Mouse (Mus musculus) liver (tissue): ENCODE results near the gene Ubap2l.

Experiments used
- DNase-seq: peaks from one replicate; pipeline ENCODE4 v3.0.0-alpha.2; 2020; ENCODE audit warnings: mixed read lengths

Gene Ubap2l

GRCm38 (mm10) chr3:90065553-90065952 lies 13.1 kb upstream of the Ubap2l start:
- DNase-seq, result peak; percentile 54

GRCm38 (mm10) chr3:90064383-90064782 lies 12.0 kb upstream of the Ubap2l start:
- DNase-seq, result no peak

GRCm38 (mm10) chr3:90062539-90062938 lies 10.1 kb upstream of the Ubap2l start:
- DNase-seq, result no peak

- DNase-seq, result no peak
Observed at GRCm38 (mm10) chr3:90061549-90061948, 9.1 kb upstream of the Ubap2l start.

- DNase-seq, result peak; percentile 74
Observed at GRCm38 (mm10) chr3:90051441-90052350, 732 bp downstream of the Ubap2l start, which contains the start of gene 4933434E20Rik. 4933434E20Rik (plus strand) TSS chr3:90051636.

GRCm38 (mm10) chr3:90049691-90050090 lies 2.7 kb downstream of the Ubap2l start:
- no peak for DNase-seq

GRCm38 (mm10) chr3:90036263-90036662 lies 16.2 kb downstream of the Ubap2l start:
- no peak for DNase-seq

GRCm38 (mm10) chr3:90034653-90035052 lies 17.8 kb downstream of the Ubap2l start:
- no peak for DNase-seq

- DNase-seq, result no peak
Observed at GRCm38 (mm10) chr3:90016626-90017025, 35.8 kb downstream of the Ubap2l start.

GRCm38 (mm10) chr3:90010291-90010690 lies 42.1 kb downstream of the Ubap2l start:
- DNase-seq, result no peak

GRCm38 (mm10) chr3:90004091-90004796 lies 48.2 kb downstream of the Ubap2l start:
- no peak for DNase-seq

- DNase-seq, result no peak
Observed at GRCm38 (mm10) chr3:89999830-90000229, 52.6 kb downstream of the Ubap2l start.

- no peak for DNase-seq
Observed at GRCm38 (mm10) chr3:89999090-89999489, 53.3 kb downstream of the Ubap2l start.

- peak; percentile 94 for DNase-seq
Observed at GRCm38 (mm10) chr3:89998612-89999054, 53.8 kb downstream of the Ubap2l start, which contains the start of gene Hax1. Hax1 (minus strand) TSS chr3:89998780.

GRCm38 (mm10) chr3:89997791-89998495 lies 54.5 kb downstream of the Ubap2l start:
- DNase-seq, result peak; percentile 22

GRCm38 (mm10) chr3:89994807-89995515 lies 57.5 kb downstream of the Ubap2l start:
- DNase-seq, result no peak

GRCm38 (mm10) chr3:89987822-89988221 lies 64.6 kb downstream of the Ubap2l start:
- DNase-seq, result no peak

GRCm38 (mm10) chr3:89987211-89987610 lies 65.2 kb downstream of the Ubap2l start:
- no peak for DNase-seq

- DNase-seq, result no peak
Observed at GRCm38 (mm10) chr3:89982426-89982825, 70.0 kb downstream of the Ubap2l start.

- no peak for DNase-seq
Observed at GRCm38 (mm10) chr3:89976859-89977258, 75.6 kb downstream of the Ubap2l start.

- DNase-seq, result no peak
Observed at GRCm38 (mm10) chr3:89968509-89968908, 83.9 kb downstream of the Ubap2l start.

- peak; percentile 20 for DNase-seq
Observed at GRCm38 (mm10) chr3:89966946-89967345, 85.5 kb downstream of the Ubap2l start.
